Mouse (Mus musculus) stomach, postnatal 0 days (tissue): ENCODE measurements around the gene Acadvl.

Experiments used
- CTCF ChIP-seq: IDR thresholded peaks from 2 replicates; pipeline ENCODE4 v1.5.1; 2016; ENCODE audit warnings: antibody characterized with exemption, low read depth, mild to moderate bottlenecking, moderate library complexity
- EP300 ChIP-seq: optimal IDR thresholded peaks from 2 replicates; pipeline ENCODE3; 2016; ENCODE audit warnings: antibody characterized with exemption

GRCm38 (mm10) chr11:69983377-69983776 lies 31.8 kb downstream of the Acadvl start:
- TF ChIP-seq CTCF (no peak), EP300 (no peak)
